Mouse (Mus musculus) ES-Bruce4 (cell line): ENCODE results near the gene Slc11a2. TPM values are rescaled to one million over a fixed set of nuclear protein-coding genes. Genes with fewer than 3 reads are reported as not detected.

ENCODE experiments used
- H3K27ac ChIP-seq: 2 replicates; pipeline ENCODE4 v1.5.1; 2012; ENCODE audit warnings: low read length, inconsistent platforms; ENCODE audit not compliant: insufficient read depth
- H3K27me3 ChIP-seq: 2 replicates; pipeline ENCODE4 v1.6.1; 2012; ENCODE audit warnings: mild to moderate bottlenecking, low read length, inconsistent platforms; ENCODE audit not compliant: control insufficient read depth, poor library complexity, insufficient read depth, severe bottlenecking
- H3K36me3 ChIP-seq: 2 replicates; pipeline ENCODE4 v1.6.1; 2012; ENCODE audit warnings: inconsistent platforms, mild to moderate bottlenecking, low read length, moderate library complexity; ENCODE audit not compliant: control insufficient read depth, poor library complexity, insufficient read depth, severe bottlenecking
- H3K4me1 ChIP-seq: one replicate; pipeline ENCODE4 v1.8.1; 2011; ENCODE audit warnings: low read length; ENCODE audit not compliant: control insufficient read depth, insufficient read depth
- H3K4me3 ChIP-seq: 2 replicates; pipeline ENCODE4 v1.5.1; 2011; ENCODE audit warnings: low read depth, mild to moderate bottlenecking, low read length
- H3K9ac ChIP-seq: 2 replicates; pipeline ENCODE4 v1.6.1; 2012; ENCODE audit warnings: low read depth, mild to moderate bottlenecking, inconsistent platforms; ENCODE audit not compliant: poor library complexity, severe bottlenecking
- H3K9me3 ChIP-seq: replicated peaks from 2 replicates; pipeline ENCODE4 v1.6.1; 2012; ENCODE audit warnings: mild to moderate bottlenecking, low read length, inconsistent platforms; ENCODE audit not compliant: control insufficient read depth, poor library complexity, insufficient read depth, severe bottlenecking
- CTCF ChIP-seq: IDR thresholded peaks from one replicate; pipeline ENCODE4 v1.8.1; 2011; ENCODE audit warnings: low read depth, low read length
- EP300 ChIP-seq: IDR thresholded peaks from 2 replicates; pipeline ENCODE4 v1.6.1; 2011; ENCODE audit warnings: low read depth, low read length; ENCODE audit not compliant: insufficient read depth
- POLR2A ChIP-seq: IDR thresholded peaks from one replicate; pipeline ENCODE4 v1.8.1; 2011; ENCODE audit warnings: low read length; ENCODE audit not compliant: insufficient read depth
- polyA plus RNA-seq: library from polyadenylated mRNA; stranded (reverse); fragments of >200 nt; gene quantifications from 2 replicates; pipeline ENCODE4 v1.2.4, GENCODE M21; 2011; ENCODE audit warnings: low read depth; ENCODE audit not compliant: missing spikeins, insufficient read depth, insufficient read length

Gene Slc11a2
- polyA plus RNA-seq, 1 experiment = 29.9 TPM

DNA sequence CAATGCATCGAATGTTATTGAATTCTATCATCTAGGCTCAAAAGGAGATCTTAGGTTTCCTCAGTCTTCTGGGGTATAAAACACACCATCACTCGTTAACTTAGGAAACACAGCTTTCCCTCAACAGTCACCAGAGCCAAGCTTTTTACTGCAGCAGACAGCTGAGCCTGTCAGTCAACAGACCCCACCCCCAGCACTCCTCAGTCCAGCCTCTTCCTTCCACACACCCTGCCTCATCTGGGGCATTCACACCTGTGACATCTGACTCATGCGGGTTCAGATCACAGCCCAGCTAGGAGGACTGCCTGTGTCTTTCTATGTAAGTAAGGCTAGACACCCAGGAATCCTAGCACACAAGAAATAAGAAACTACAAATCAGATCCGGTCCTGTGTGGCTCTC, 10.9 kb downstream of the Slc11a2 start:
- Histone ChIP-seq H3K27ac (no peak overlapping the region), H3K27me3 (no peaks in the 10 kb centered on the region), H3K4me1 (peaks cover 2% of the 10 kb centered on the region), H3K36me3 (no peaks in the 10 kb centered on the region), H3K9ac (no peak overlapping the region), H3K4me3 (no peak overlapping the region), H3K9me3 (no peaks in the 10 kb centered on the region)
- no peak for TF ChIP-seq EP300
- TF ChIP-seq CTCF = no peak
- no peak for TF ChIP-seq POLR2A

DNA sequence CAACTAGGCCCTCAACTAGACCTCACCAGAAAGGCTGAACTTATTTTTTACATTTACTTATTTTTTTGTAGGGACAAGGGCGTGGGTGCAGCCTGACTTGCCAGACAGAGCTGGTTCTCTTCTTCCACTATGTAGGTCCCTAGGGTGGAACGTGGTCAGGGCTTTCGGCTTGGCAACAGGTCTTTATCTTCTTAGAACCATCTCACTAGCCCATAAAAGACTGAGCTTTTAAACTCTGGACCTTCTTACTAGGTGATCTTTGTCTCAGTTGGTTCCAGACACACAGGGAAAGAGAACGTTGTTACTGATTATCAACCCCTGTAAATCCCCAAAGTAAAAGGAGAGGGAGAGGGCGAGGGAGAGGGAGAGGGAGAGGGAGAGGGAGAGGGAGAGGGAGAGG, 11.6 kb downstream of the Slc11a2 start:
- no peaks in the 10 kb centered on the region for H3K27me3 ChIP-seq
- H3K27ac ChIP-seq = no peak overlapping the region
- no peaks in the 10 kb centered on the region for H3K9me3 ChIP-seq
- H3K9ac ChIP-seq = no peak overlapping the region
- peaks cover 2% of the 10 kb centered on the region for H3K4me1 ChIP-seq
- no peak overlapping the region for H3K4me3 ChIP-seq
- H3K36me3 ChIP-seq = no peaks in the 10 kb centered on the region
- TF ChIP-seq EP300 (no peak), POLR2A (no peak), CTCF (no peak)

DNA sequence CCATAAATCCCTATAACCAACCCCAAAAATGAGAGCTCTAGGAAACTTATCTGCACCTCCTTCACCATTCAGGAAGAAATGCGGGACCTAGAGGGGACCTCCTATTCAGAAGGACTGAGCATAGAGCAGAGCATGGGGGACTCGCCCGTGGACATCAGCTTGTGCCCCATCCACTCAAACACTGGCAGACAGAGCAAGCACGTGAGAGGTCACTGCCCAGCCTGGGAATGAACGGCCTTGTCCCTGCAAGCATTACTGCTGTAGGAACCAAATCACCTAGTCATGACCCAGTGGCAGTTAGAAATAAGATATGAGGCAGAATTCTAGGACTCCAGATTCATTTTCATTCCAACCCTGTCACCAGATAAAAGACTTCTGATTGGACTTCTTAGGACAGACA, 13.1 kb downstream of the Slc11a2 start:
- H3K27ac ChIP-seq = no peak overlapping the region
- no peak overlapping the region for H3K4me3 ChIP-seq
- H3K9ac ChIP-seq = no peak overlapping the region
- TF ChIP-seq CTCF (no peak), POLR2A (no peak), EP300 (no peak)
- H3K36me3 ChIP-seq = no peaks in the 10 kb centered on the region
- peaks cover 2% of the 10 kb centered on the region for H3K4me1 ChIP-seq
- H3K9me3 ChIP-seq = no peaks in the 10 kb centered on the region
- no peaks in the 10 kb centered on the region for H3K27me3 ChIP-seq

DNA sequence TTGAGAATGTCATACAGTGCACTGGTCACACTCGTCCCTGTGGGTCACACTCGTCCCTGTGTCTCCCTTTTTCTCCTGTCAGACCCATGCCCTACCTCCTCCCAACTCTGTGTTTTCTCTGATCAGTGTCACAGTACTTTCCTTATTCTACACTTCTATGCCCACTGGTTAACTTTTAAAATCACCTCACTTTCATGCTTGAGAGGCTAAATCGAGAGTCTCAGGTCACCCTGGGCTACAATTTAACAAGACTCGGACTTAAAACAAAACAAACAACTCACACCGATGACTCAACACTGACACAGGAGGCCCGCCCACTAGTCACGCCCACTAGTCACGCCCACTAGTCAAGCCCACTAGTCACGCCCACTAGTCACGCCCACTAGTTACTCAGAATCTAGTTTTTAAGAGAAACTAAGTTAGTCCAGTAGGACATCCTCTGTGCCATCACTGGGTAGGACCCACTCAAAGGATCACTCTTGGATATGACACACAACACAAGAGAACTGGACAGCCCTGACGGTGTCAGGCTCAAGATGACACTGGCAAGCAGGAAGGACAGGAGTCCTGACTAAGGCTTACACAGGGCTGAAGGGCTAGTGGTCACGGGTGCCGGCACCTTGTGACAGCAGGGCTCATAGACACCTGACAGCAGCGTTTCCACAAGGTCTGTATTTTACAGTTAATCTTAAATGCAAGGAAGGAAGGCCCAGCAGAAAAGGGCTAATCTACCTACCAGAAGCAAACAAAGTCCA, 13.8 kb downstream of the Slc11a2 start:
- no peak overlapping the region for H3K9ac ChIP-seq
- no peak overlapping the region for H3K4me3 ChIP-seq
- no peaks in the 10 kb centered on the region for H3K27me3 ChIP-seq
- no peak for TF ChIP-seq CTCF
- no peak for TF ChIP-seq EP300
- TF ChIP-seq POLR2A = no peak
- H3K9me3 ChIP-seq = no peaks in the 10 kb centered on the region
- H3K4me1 ChIP-seq = peaks cover 2% of the 10 kb centered on the region
- no peaks in the 10 kb centered on the region for H3K36me3 ChIP-seq
- H3K27ac ChIP-seq = no peak overlapping the region

DNA sequence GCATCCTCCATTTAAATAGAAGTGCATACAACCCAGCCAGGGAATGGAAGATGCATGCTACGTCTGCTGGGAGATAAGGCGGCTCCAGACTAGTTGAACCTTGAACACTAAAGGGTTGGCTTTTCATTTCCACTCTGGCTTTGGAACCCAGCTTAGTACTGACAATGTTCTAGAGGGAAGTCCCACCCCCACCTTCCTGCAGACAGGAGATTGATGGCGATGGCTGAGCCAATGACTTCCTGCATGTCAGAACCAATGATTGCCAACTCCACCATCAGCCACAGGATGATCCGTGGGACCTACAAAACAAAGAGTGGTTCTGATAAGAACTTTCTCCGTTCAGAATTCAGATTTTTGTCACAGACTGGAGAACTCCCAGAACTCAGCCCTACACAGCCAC, 18.8 kb downstream of the Slc11a2 start:
- peak overlapping the region; percentile 15; the same call in 1 of the 2 replicates for H3K4me3 ChIP-seq
- no peaks in the 10 kb centered on the region for H3K4me1 ChIP-seq
- H3K27ac ChIP-seq = no peak overlapping the region
- H3K27me3 ChIP-seq = no peaks in the 10 kb centered on the region
- H3K36me3 ChIP-seq = no peaks in the 10 kb centered on the region; the same call in none of the 2 replicates
- H3K9me3 ChIP-seq = no peaks in the 10 kb centered on the region
- TF ChIP-seq EP300 = no peak
- no peak overlapping the region for H3K9ac ChIP-seq

DNA sequence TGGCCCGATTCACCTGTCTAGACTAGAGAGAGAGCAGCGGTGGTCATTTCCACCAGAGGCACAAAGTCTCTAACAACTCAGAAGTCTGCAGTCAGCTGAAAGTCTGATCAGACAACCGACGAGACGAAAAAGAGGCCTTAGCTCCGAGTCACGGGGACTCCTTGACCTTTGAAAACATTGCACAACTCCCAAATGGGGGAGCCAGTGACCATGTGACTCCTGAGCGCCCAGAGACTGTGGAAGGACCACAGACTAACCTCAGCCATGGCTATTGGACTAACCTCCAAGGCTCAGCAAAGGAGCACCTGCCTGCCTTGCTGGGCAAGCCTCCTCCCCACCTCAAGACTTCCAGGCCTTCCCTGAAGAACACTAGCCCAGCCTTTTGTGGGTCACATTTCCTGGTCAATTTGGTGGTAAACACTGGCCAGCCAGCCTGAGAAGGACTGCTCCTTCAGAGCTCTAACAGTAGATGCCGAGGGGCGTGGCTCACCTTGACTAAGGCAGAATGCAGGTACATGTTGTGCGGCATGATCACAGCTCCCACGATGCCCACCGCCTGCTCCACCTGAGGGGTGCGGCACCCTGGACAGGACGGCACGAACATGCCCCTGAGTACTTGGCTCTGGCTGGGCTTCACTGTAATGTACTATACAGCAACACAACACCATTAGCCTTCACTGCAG, 21.4 kb downstream of the Slc11a2 start:
- peaks cover 3% of the 10 kb centered on the region for H3K36me3 ChIP-seq
- no peak for TF ChIP-seq POLR2A
- H3K27me3 ChIP-seq = no peaks in the 10 kb centered on the region

More for the DNA sequence above, 21.4 kb downstream of the Slc11a2 start:
- no peaks in the 10 kb centered on the region for H3K9me3 ChIP-seq
- H3K4me3 ChIP-seq = no peak overlapping the region
- no peak overlapping the region for H3K9ac ChIP-seq
- no peak overlapping the region for H3K27ac ChIP-seq
- no peaks in the 10 kb centered on the region for H3K4me1 ChIP-seq
